Mouse (Mus musculus) erythroblast, embryonic 14.5 days (primary cell): ENCODE data around the gene Pofut1.

Experiments
- GATA1 ChIP-seq: IDR thresholded peaks from 2 replicates; pipeline ENCODE4 v1.6.1; 2012; ENCODE audit warnings: low read length, inconsistent platforms, mixed read lengths
- TAL1 ChIP-seq: IDR thresholded peaks from 3 replicates; pipeline ENCODE4 v1.6.1; 2012; ENCODE audit warnings: low read length, inconsistent platforms, mixed read lengths

DNA sequence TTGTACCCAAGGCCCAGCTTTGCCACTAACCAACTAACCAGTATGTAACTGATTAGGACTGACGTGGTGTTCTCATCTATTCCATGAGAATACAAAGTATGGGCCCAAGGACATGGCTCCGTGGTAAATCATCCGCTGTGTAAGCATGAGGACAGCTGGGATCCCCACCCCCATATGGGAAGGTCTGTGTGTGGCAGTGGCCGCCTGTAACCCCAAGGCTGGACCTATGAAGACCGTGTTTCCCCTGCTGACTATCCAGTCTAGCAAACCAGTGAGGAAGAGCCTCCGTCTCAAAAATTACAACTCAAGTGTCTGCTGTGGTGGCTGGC is 33.5 kb downstream of the Pofut1 start:
- no peak for TF ChIP-seq GATA1
- TF ChIP-seq TAL1, result no peak
